Mouse (Mus musculus): ENCODE results near the gene Igfbp4.

DNA sequence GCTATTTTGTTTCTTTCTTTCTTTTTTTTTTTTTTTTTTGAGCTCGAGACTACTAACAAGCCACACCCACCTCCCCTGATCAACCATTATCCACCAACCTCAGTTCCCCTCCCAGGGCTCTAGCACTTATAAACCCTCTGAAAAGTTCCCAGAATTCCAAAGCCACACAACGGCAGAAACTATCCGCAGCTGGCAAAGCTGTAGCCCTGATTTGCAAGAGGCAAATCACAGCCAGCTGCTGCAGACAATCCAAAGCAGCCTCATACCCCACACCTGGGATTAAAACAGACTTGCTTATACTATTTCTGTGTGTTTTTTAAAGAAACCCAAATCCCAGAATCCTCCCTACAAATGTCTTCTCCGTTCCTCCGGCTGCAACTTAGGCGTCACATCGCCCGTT, 36.8 kb downstream of the Igfbp4 start:
- TF ChIP-seq CTCF (conservative IDR thresholded peaks at IDR 0.05 in 1 of 2, IDR thresholded peaks at IDR 0.05 in 1 of 2; ENCODE audit: low read depth in 2 of 2, low read length in 2 of 2) (no peak), JUND (conservative IDR thresholded peaks at IDR 0.05; ENCODE audit: low read depth, low read length) (no peak), POLR2AphosphoS2 (IDR thresholded peaks at IDR 0.05; ENCODE audit: low read depth, low read length) (no peak), ZC3H11A (IDR thresholded peaks at IDR 0.05; ENCODE audit: low read depth, low read length) (no peak), JUN (IDR thresholded peaks at IDR 0.05; ENCODE audit: insufficient read depth, low read depth, low read length) (no peak), USF1 (IDR thresholded peaks at IDR 0.05; ENCODE audit: low read depth, low read length) (no peak), TCF12 (IDR thresholded peaks at IDR 0.05; ENCODE audit: low read depth, low read length) (no peak), POLR2A (IDR thresholded peaks at IDR 0.05; ENCODE audit: low read depth, low read length) (no peak), IRF4 (IDR thresholded peaks at IDR 0.05; ENCODE audit: low read depth, low read length) (no peak), RCOR1 (conservative IDR thresholded peaks at IDR 0.05; ENCODE audit: low read depth, low read length) (no peak), EP300 (IDR thresholded peaks at IDR 0.05; ENCODE audit: low read length) (no peak)

Data from CH12.LX (cell line).